Mouse (Mus musculus) hindbrain, embryonic 14.5 days (tissue): ENCODE results near the gene Elobl. TPM values are rescaled to one million over a fixed set of nuclear protein-coding genes. Genes with fewer than 3 reads are reported as not detected.
A peak's percentile ranks its signal among the peaks of the same experiment; 100 is the strongest.

Experiments used
- ATAC-seq: fragments of 200-750 bp; cut with Nextera tagmentation; 2 replicates; pipeline ENCODE4 v1.8.0; 2017; ENCODE audit warnings: moderate number of reproducible peaks, mild to moderate bottlenecking, moderate TSS enrichment, moderate library complexity; ENCODE audit not compliant: low FRiP score
- DNase-seq: peaks from one replicate; pipeline ENCODE4 v3.0.0-alpha.2; 2015; ENCODE audit warnings: low spot score
- H3K27ac ChIP-seq: fragments of 300-500 bp; sonication (generic); 2 replicates; pipeline ENCODE4 v1.5.1; 2014; ENCODE audit warnings: mild to moderate bottlenecking, moderate library complexity
- H3K27me3 ChIP-seq: fragments of 300-500 bp; sonication (generic); 2 replicates; pipeline ENCODE4 v1.6.1; 2014; ENCODE audit warnings: mild to moderate bottlenecking, low read length, mixed read lengths; ENCODE audit not compliant: control insufficient read depth, insufficient read depth
- H3K36me3 ChIP-seq: fragments of 300-500 bp; sonication (generic); replicated peaks from 2 replicates; pipeline ENCODE4 v1.6.1; 2014; ENCODE audit not compliant: control insufficient read depth, insufficient read depth
- H3K4me1 ChIP-seq: fragments of 300-500 bp; sonication (generic); replicated peaks from 2 replicates; pipeline ENCODE4 v1.6.1; 2014; ENCODE audit warnings: antibody characterized with exemption, low read length, mixed read lengths; ENCODE audit not compliant: control insufficient read depth, insufficient read depth
- H3K4me2 ChIP-seq: fragments of 300-500 bp; sonication (generic); replicated peaks from 2 replicates; pipeline ENCODE4 v1.6.1; 2014; ENCODE audit warnings: mild to moderate bottlenecking, moderate library complexity
- H3K4me3 ChIP-seq: fragments of 300-500 bp; sonication (generic); replicated peaks from 2 replicates; pipeline ENCODE4 v1.5.1; 2014; ENCODE audit warnings: mild to moderate bottlenecking, low read length
- H3K9ac ChIP-seq: fragments of 300-500 bp; sonication (generic); 2 replicates; pipeline ENCODE4 v1.6.1; 2014
- H3K9me3 ChIP-seq: fragments of 300-500 bp; sonication (generic); 2 replicates; pipeline ENCODE4 v1.6.1; 2016; ENCODE audit warnings: low read length; ENCODE audit not compliant: control insufficient read depth
- WGBS: fragments of 180-500 bp; shearing (Covaris S2); extraction: QIAGEN DNeasy Blood & Tissue Kit; methylation state at CpG from one replicate; pipeline ENCODE4 v1.1.7; 2014; 5-methylcytosine and 5-hydroxymethylcytosine counted together
- polyA plus RNA-seq: library from polyadenylated mRNA; unstranded; fragments of >200 nt; fragmentation: Nextera tagmentation; extraction: Ambion mirVana; gene quantifications from 2 replicates; pipeline ENCODE4 v1.2.1, GENCODE M21; 2014

Elobl gene
- polyA plus RNA-seq, 1 experiment from 2014 or later, result not detected

- H3K4me1 ChIP-seq, result no peaks in the 10 kb centered on the region; the same call in 1 of the 2 replicates
Observed at GRCm38 (mm10) chr11:88950640-88951250, 16.0 kb downstream of the Elobl start.

GRCm38 (mm10) chr11:88949802-88950639 is 16.7 kb downstream of the Elobl start:
- WGBS, result 91% methylated on average over 8 of the region's 8 CpGs
- no peak for ATAC-seq
- Histone ChIP-seq H3K4me3 (no peak overlapping the region), H3K4me2 (no peak overlapping the region), H3K9ac (no peak overlapping the region), H3K9me3 (no peaks in the 10 kb centered on the region), H3K27ac (no peak overlapping the region), H3K27me3 (no peaks in the 10 kb centered on the region), H3K36me3 (peaks cover 17% of the 10 kb centered on the region; the same call in 1 of the 2 replicates), H3K4me1 (no peaks in the 10 kb centered on the region; the same call in 1 of the 2 replicates)
- DNase-seq, result no peak

More at GRCm38 (mm10) chr11:88950640-88951250, 16.0 kb downstream of the Elobl start:
- no peak overlapping the region for H3K4me3 ChIP-seq
- H3K36me3 ChIP-seq, result peaks cover 10% of the 10 kb centered on the region; the same call in 1 of the 2 replicates
- WGBS, result 92% methylated on average over 13 of the region's 13 CpGs
- no peak overlapping the region for H3K27ac ChIP-seq
- no peak overlapping the region for H3K9ac ChIP-seq
- DNase-seq, result no peak
- no peak overlapping the region for H3K4me2 ChIP-seq
- H3K9me3 ChIP-seq, result no peaks in the 10 kb centered on the region
- no peaks in the 10 kb centered on the region for H3K27me3 ChIP-seq
- ATAC-seq, result no peak

GRCm38 (mm10) chr11:88948896-88949295 is 17.8 kb downstream of the Elobl start:
- no peak for ATAC-seq
- peaks cover 27% of the 10 kb centered on the region; the same call in 1 of the 2 replicates for H3K36me3 ChIP-seq
- 80% methylated on average over 8 of the region's 8 CpGs for WGBS

GRCm38 (mm10) chr11:88945971-88946585 is 20.7 kb downstream of the Elobl start:
- H3K9ac ChIP-seq, result no peak overlapping the region
- DNase-seq, result no peak

More at GRCm38 (mm10) chr11:88948896-88949295, 17.8 kb downstream of the Elobl start:
- no peak overlapping the region for H3K9ac ChIP-seq
- no peaks in the 10 kb centered on the region for H3K9me3 ChIP-seq
- H3K4me2 ChIP-seq, result no peak overlapping the region
- H3K4me1 ChIP-seq, result no peaks in the 10 kb centered on the region
- H3K27ac ChIP-seq, result no peak overlapping the region
- H3K4me3 ChIP-seq, result no peak overlapping the region
- H3K27me3 ChIP-seq, result no peaks in the 10 kb centered on the region
- no peak for DNase-seq

GRCm38 (mm10) chr11:88941489-88941888 is 25.2 kb downstream of the Elobl start:
- H3K27me3 ChIP-seq, result no peaks in the 10 kb centered on the region
- H3K4me3 ChIP-seq, result no peak overlapping the region
- no peaks in the 10 kb centered on the region for H3K9me3 ChIP-seq
- H3K9ac ChIP-seq, result no peak overlapping the region
- DNase-seq, result peak; percentile 19
- no peak for ATAC-seq
- WGBS, result 84% methylated on average over 12 of the region's 12 CpGs
- peaks cover 34% of the 10 kb centered on the region for H3K36me3 ChIP-seq
- no peak overlapping the region for H3K4me2 ChIP-seq
- H3K27ac ChIP-seq, result no peak overlapping the region
- no peaks in the 10 kb centered on the region for H3K4me1 ChIP-seq

More at GRCm38 (mm10) chr11:88945971-88946585, 20.7 kb downstream of the Elobl start:
- H3K27ac ChIP-seq, result no peak overlapping the region
- peaks cover 30% of the 10 kb centered on the region for H3K36me3 ChIP-seq
- no peak for ATAC-seq
- no peaks in the 10 kb centered on the region for H3K27me3 ChIP-seq
- WGBS, result 69% methylated on average over 7 of the region's 8 CpGs
- no peaks in the 10 kb centered on the region for H3K9me3 ChIP-seq
- H3K4me2 ChIP-seq, result no peak overlapping the region
- no peaks in the 10 kb centered on the region for H3K4me1 ChIP-seq
- H3K4me3 ChIP-seq, result no peak overlapping the region

GRCm38 (mm10) chr11:88939634-88940033 is 27.1 kb downstream of the Elobl start:
- WGBS, result 96% methylated on average over 4 of the region's 4 CpGs
- Histone ChIP-seq H3K4me2 (no peak overlapping the region), H3K9me3 (no peaks in the 10 kb centered on the region), H3K4me1 (no peaks in the 10 kb centered on the region), H3K4me3 (no peak overlapping the region), H3K9ac (no peak overlapping the region), H3K27me3 (no peaks in the 10 kb centered on the region), H3K27ac (no peak overlapping the region), H3K36me3 (peaks cover 30% of the 10 kb centered on the region)
- DNase-seq, result no peak
- ATAC-seq, result no peak

- ATAC-seq, result no peak
- Histone ChIP-seq H3K9ac (no peak overlapping the region), H3K4me3 (no peak overlapping the region), H3K36me3 (peaks cover 26% of the 10 kb centered on the region), H3K27ac (no peak overlapping the region), H3K9me3 (no peaks in the 10 kb centered on the region), H3K4me1 (no peaks in the 10 kb centered on the region), H3K4me2 (no peak overlapping the region), H3K27me3 (no peaks in the 10 kb centered on the region)
- no peak for DNase-seq
- 95% methylated on average over 2 of the region's 2 CpGs for WGBS
Observed at GRCm38 (mm10) chr11:88938770-88939169, 28.0 kb downstream of the Elobl start.

- DNase-seq (no peak), ATAC-seq (no peak)
- Histone ChIP-seq H3K36me3 (peaks cover 34% of the 10 kb centered on the region), H3K9me3 (no peaks in the 10 kb centered on the region), H3K27ac (no peak overlapping the region), H3K9ac (no peak overlapping the region), H3K4me3 (no peak overlapping the region), H3K4me2 (no peak overlapping the region), H3K27me3 (no peaks in the 10 kb centered on the region), H3K4me1 (no peaks in the 10 kb centered on the region)
- 94% methylated on average over 2 of the region's 2 CpGs for WGBS
Observed at GRCm38 (mm10) chr11:88937886-88938285, 28.8 kb downstream of the Elobl start.
